Comparison of ENCODE assay signal across 14 mouse cellular contexts in genomic region chr2:59490353-59490752, GRCm38 (mm10). TPM values are rescaled to one million over a fixed set of nuclear protein-coding genes. Genes with fewer than 3 reads are reported as not detected.
DNase-seq lines count a peak whose midpoint lies in the region; ATAC-seq and TF ChIP-seq lines count a peak whose summit lies in the region.
"Had no signal": no experiment of that assay in that cellular context is flagged by ENCODE, and none has a peak within 500 bp of the region (broad histone marks: within the 10 kb centered on the region; RNA-seq: fewer than 3 reads in every experiment).

No protein-coding gene starts in this region.

- no peaks in the 10 kb centered on the region for H3K4me1 ChIP-seq in hindbrain, postnatal 0 days (ENCODE audit: insufficient read depth, low read length)
- H3K4me1 ChIP-seq in hindbrain, embryonic 10.5 days (replicated peaks), result peaks cover 6% of the 10 kb centered on the region
- peaks cover 4% of the 10 kb centered on the region; the same call in 1 of the 2 replicates for H3K4me1 ChIP-seq in lung, postnatal 0 days (ENCODE audit: insufficient read depth, low read depth, low read length)
- no peaks in the 10 kb centered on the region for H3K4me1 ChIP-seq in ES-E14 (ENCODE audit: control insufficient read depth in 2 of 2, insufficient read depth in 2 of 2, low read length in 2 of 2, poor library complexity in 1 of 2)
- H3K4me1 ChIP-seq in cortical plate, adult 2 months (ENCODE audit: control insufficient read depth, insufficient read depth, low read length), result no peaks in the 10 kb centered on the region
- H3K4me1 ChIP-seq: limb, embryonic 15.5 days had no signal

- WGBS in hindbrain, postnatal 0 days, result 74% methylated on average over 7 of the region's 7 CpGs
- 78% methylated on average over 7 of the region's 7 CpGs for WGBS in hindbrain, embryonic 10.5 days
- WGBS in lung, postnatal 0 days, result 72% methylated on average over 7 of the region's 7 CpGs

- in situ Hi-C loops in ES-E14 (cut with MboI; ENCODE audit: low sequenced_read_pairs in 2 of 2, unreplicated experiment in 2 of 2), result no loop called here

- peak; percentile 9; the same call in 1 of the 2 replicates for TF ChIP-seq CTCF in hindbrain, postnatal 0 days (IDR thresholded peaks at IDR 0.05; ENCODE audit: low read depth)
- TF ChIP-seq CTCF in lung, postnatal 0 days (IDR thresholded peaks at IDR 0.05), result peak; percentile 51
- 0 out of 2 replicates have a peak, but pooled peaks have one; percentile 6 for TF ChIP-seq CTCF in cortical plate, adult 2 months (IDR thresholded peaks at IDR 0.05; ENCODE audit: extremely low read depth, insufficient read depth, low read length)

- no peak for TF ChIP-seq POLR2A in cortical plate, adult 2 months (IDR thresholded peaks at IDR 0.05; ENCODE audit: extremely low read depth, insufficient read depth, low read length)

- no peaks in the 10 kb centered on the region for H3K9me3 ChIP-seq in hindbrain, postnatal 0 days (ENCODE audit: low read length)
- no peaks in the 10 kb centered on the region for H3K9me3 ChIP-seq in hindbrain, embryonic 10.5 days
- no peaks in the 10 kb centered on the region for H3K9me3 ChIP-seq in lung, postnatal 0 days (ENCODE audit: low read length)
- no peaks in the 10 kb centered on the region for H3K9me3 ChIP-seq in ES-E14 (ENCODE audit: control insufficient read depth, insufficient read depth, low read depth, low read length)
- H3K9me3 ChIP-seq: limb, embryonic 15.5 days had no signal

- H3K9ac ChIP-seq in hindbrain, postnatal 0 days (replicated peaks; ENCODE audit: low read length), result no peak overlapping the region
- H3K9ac ChIP-seq in lung, postnatal 0 days (replicated peaks; ENCODE audit: low read depth), result no peak overlapping the region
- H3K9ac ChIP-seq in ES-E14 (ENCODE audit: insufficient read depth, low read depth, low read length, poor library complexity, severe bottlenecking), result no peak overlapping the region
- H3K9ac ChIP-seq: limb, embryonic 15.5 days had no signal

- H3K4me2 ChIP-seq in hindbrain, postnatal 0 days (ENCODE audit: low read depth, low read length), result no peak overlapping the region
- H3K4me2 ChIP-seq in lung, postnatal 0 days (replicated peaks; ENCODE audit: low read depth, low read length), result no peak overlapping the region
- H3K4me2 ChIP-seq: limb, embryonic 15.5 days had no signal

- H3K36me3 ChIP-seq in hindbrain, postnatal 0 days (ENCODE audit: insufficient read depth, low read length), result no peaks in the 10 kb centered on the region
- no peaks in the 10 kb centered on the region for H3K36me3 ChIP-seq in hindbrain, embryonic 10.5 days
- H3K36me3 ChIP-seq in lung, postnatal 0 days (ENCODE audit: insufficient read depth, low read length), result no peaks in the 10 kb centered on the region
- H3K36me3 ChIP-seq in ES-E14 (ENCODE audit: control insufficient read depth, insufficient read depth, low read length, poor library complexity, severe bottlenecking), result no peaks in the 10 kb centered on the region
- H3K36me3 ChIP-seq: limb, embryonic 15.5 days had no signal

- H3K27ac ChIP-seq in hindbrain, postnatal 0 days, result no peak overlapping the region
- H3K27ac ChIP-seq in hindbrain, embryonic 10.5 days, result no peak overlapping the region
- no peak overlapping the region for H3K27ac ChIP-seq in lung, postnatal 0 days (ENCODE audit: low read length)
- H3K27ac ChIP-seq in ES-E14 (ENCODE audit: insufficient read depth, low read depth, low read length, poor library complexity, severe bottlenecking), result no peak overlapping the region
- no peak overlapping the region for H3K27ac ChIP-seq in cortical plate, adult 2 months (ENCODE audit: insufficient read depth, low read length)
- H3K27ac ChIP-seq: limb, embryonic 15.5 days had no signal

- ATAC-seq in hindbrain, postnatal 0 days, result no peak
- no peak for ATAC-seq in lung, postnatal 0 days
- ATAC-seq: inflammation-experienced regulatory T-cells, adult 6 months had no signal

- no peak overlapping the region for H3K4me3 ChIP-seq in hindbrain, postnatal 0 days (ENCODE audit: low read length)
- no peak overlapping the region for H3K4me3 ChIP-seq in hindbrain, embryonic 10.5 days
- no peak overlapping the region for H3K4me3 ChIP-seq in lung, postnatal 0 days (ENCODE audit: low read depth, low read length)
- H3K4me3 ChIP-seq in ES-E14 (ENCODE audit: insufficient read depth in 1 of 2, low read depth in 1 of 2, low read length in 2 of 2, poor library complexity in 1 of 2, severe bottlenecking in 1 of 2), result no peak overlapping the region
- no peak overlapping the region for H3K4me3 ChIP-seq in cortical plate, adult 2 months (ENCODE audit: insufficient read depth, low read length)
- H3K4me3 ChIP-seq: erythroblast, embryonic 14.5 days; limb, embryonic 15.5 days had no signal

- no peaks in the 10 kb centered on the region for H3K27me3 ChIP-seq in hindbrain, postnatal 0 days (ENCODE audit: insufficient read depth, low read length)
- H3K27me3 ChIP-seq in hindbrain, embryonic 10.5 days (ENCODE audit: insufficient read depth, poor library complexity, severe bottlenecking), result no peaks in the 10 kb centered on the region
- H3K27me3 ChIP-seq in lung, postnatal 0 days (replicated peaks; ENCODE audit: insufficient read depth, low read length), result no peaks in the 10 kb centered on the region
- H3K27me3 ChIP-seq: limb, embryonic 15.5 days had no signal

- no peak for TF ChIP-seq EP300 in lung, postnatal 0 days (IDR thresholded peaks at IDR 0.05)

- no peak for DNase-seq in hindbrain, postnatal 0 days (ENCODE audit: low spot score)
- no peak for DNase-seq in hindbrain, embryonic 10.5 days (ENCODE audit: low spot score)
- DNase-seq in lung, postnatal 0 days (ENCODE audit: low spot score), result no peak
- no peak for DNase-seq in lung, postnatal 10 days
- no peak for DNase-seq in ES-E14 (ENCODE audit: low read depth, low spot score)
- no peak for DNase-seq in right cerebral cortex, adult 18-20 months
- DNase-seq: embryo, embryonic 11 days; heart, postnatal 14 days; kidney, postnatal 25 days; right cerebral cortex, postnatal 14 days had no signal

TF ChIP-seq in ES-E14, 5 proteins besides CTCF, POLR2A, EP300 and RAD21:
- TF ChIP-seq MAFK (IDR thresholded peaks at IDR 0.05; ENCODE audit: insufficient read depth, low read depth, low read length) (no peak), ZC3H11A (IDR thresholded peaks at IDR 0.05; ENCODE audit: borderline replicate concordance, low read depth, low read length) (peak; percentile 37; the same call in 1 of the 2 replicates), HCFC1 (IDR thresholded peaks at IDR 0.05; ENCODE audit: borderline replicate concordance, insufficient read depth, low read length) (no peak)

RNA-seq across cellular contexts. Expression of gene Dapl1, which starts 5.9 kb away (rescaled TPM):
- 6.8 TPM in 1 of 2 replicates, not detected in the other for total RNA-seq in hindbrain, postnatal 0 days (2014; rRNA removed)
- 5.6 and 5.9 TPM in 2 replicates for polyA plus RNA-seq in hindbrain, postnatal 0 days (2015; fragmentation: Nextera tagmentation; extraction: Ambion mirVana)
- polyA plus RNA-seq in hindbrain, embryonic 10.5 days (2016; fragmentation: Nextera tagmentation; extraction: Ambion mirVana), result 1.4 and 1.6 TPM in 2 replicates
- polyA plus RNA-seq in lung, postnatal 0 days (2015; fragmentation: Nextera tagmentation; extraction: Ambion mirVana), result 1.8 and 2.3 TPM in 2 replicates
- not detected in 2 replicates for total RNA-seq in ES-E14 (2012; rRNA removed)
- 1.3 and 1.8 TPM in 2 replicates for polyA plus RNA-seq in cortical plate, adult 2 months (2012; rRNA removed)
- total RNA-seq: heart, postnatal 14 days had no signal
- polyA plus RNA-seq: erythroblast, embryonic 14.5 days had no signal
